Mouse (Mus musculus) heart, embryonic 14.5 days (tissue): ENCODE data around the gene Serpine2. TPM values are rescaled to one million over a fixed set of nuclear protein-coding genes. Genes with fewer than 3 reads are reported as not detected.

Experiments used
- ATAC-seq: fragments of 200-750 bp; cut with Nextera tagmentation; 2 replicates; pipeline ENCODE4 v1.8.0; 2017; ENCODE audit warnings: low read depth, moderate TSS enrichment; ENCODE audit not compliant: insufficient number of reproducible peaks, insufficient read depth, low FRiP score
- H3K27ac ChIP-seq, 2 experiments: fragments of 200-500 bp in 1 of 2; fragments of 300-500 bp in 1 of 2; sonication (generic) in 1 of 2; replicated peaks in 1 of 2; 2 replicates each; pipeline ENCODE4 v1.5.1; 2012 to 2014; ENCODE audit warnings: low read depth in 2 of 2, low read length in 2 of 2, control low read depth in 1 of 2, mild to moderate bottlenecking in 1 of 2, mixed read lengths in 1 of 2; ENCODE audit not compliant: control insufficient read depth in 1 of 2, insufficient read depth in 1 of 2
- H3K27me3 ChIP-seq: fragments of 300-500 bp; sonication (generic); 2 replicates; pipeline ENCODE4 v1.6.1; 2014; ENCODE audit warnings: mild to moderate bottlenecking, low read length, control low read depth; ENCODE audit not compliant: control insufficient read depth, insufficient read depth
- H3K36me3 ChIP-seq: fragments of 300-500 bp; sonication (generic); 2 replicates; pipeline ENCODE4 v1.6.1; 2014; ENCODE audit warnings: mild to moderate bottlenecking, control low read depth, low read length, mixed read lengths; ENCODE audit not compliant: control insufficient read depth, insufficient read depth
- H3K4me1 ChIP-seq, 2 experiments: fragments of 200-500 bp in 1 of 2; fragments of 300-500 bp in 1 of 2; sonication (generic) in 1 of 2; 2 replicates each; pipeline ENCODE4 v1.6.1; 2012 to 2014; ENCODE audit warnings: low read length in 2 of 2, control low read depth in 1 of 2, mixed read lengths in 1 of 2; ENCODE audit not compliant: control insufficient read depth in 2 of 2, insufficient read depth in 2 of 2
- H3K4me2 ChIP-seq: fragments of 300-500 bp; sonication (generic); 2 replicates; pipeline ENCODE4 v1.6.1; 2014; ENCODE audit warnings: mild to moderate bottlenecking, low read length
- H3K4me3 ChIP-seq, 2 experiments: fragments of 200-500 bp in 1 of 2; fragments of 300-500 bp in 1 of 2; sonication (generic) in 1 of 2; 2 replicates each; pipeline ENCODE4 v1.5.1; 2012 to 2014; ENCODE audit warnings: low read length in 2 of 2, mild to moderate bottlenecking in 2 of 2, control low read depth in 1 of 2, low read depth in 1 of 2, moderate library complexity in 1 of 2; ENCODE audit not compliant: control insufficient read depth in 1 of 2, insufficient read depth in 1 of 2
- H3K9ac ChIP-seq: fragments of 300-500 bp; sonication (generic); 2 replicates; pipeline ENCODE4 v1.6.1; 2014; ENCODE audit warnings: mild to moderate bottlenecking, low read length
- H3K9me3 ChIP-seq: fragments of 300-500 bp; sonication (generic); 2 replicates; pipeline ENCODE4 v1.6.1; 2016; ENCODE audit warnings: low read length, control low read depth; ENCODE audit not compliant: control insufficient read depth
- WGBS: fragments of 180-500 bp; shearing (Covaris S2); extraction: QIAGEN DNeasy Blood & Tissue Kit; methylation state at CpG from one replicate; pipeline ENCODE4 v1.1.7; 2014; 5-methylcytosine and 5-hydroxymethylcytosine counted together
- polyA plus RNA-seq: library from polyadenylated mRNA; unstranded; fragments of >200 nt; fragmentation: Nextera tagmentation; extraction: Ambion mirVana; gene quantifications from 2 replicates; pipeline ENCODE4 v1.2.1, GENCODE M21; 2014

Gene Serpine2
- polyA plus RNA-seq, 1 experiment from 2014 or later: 156 TPM

DNA sequence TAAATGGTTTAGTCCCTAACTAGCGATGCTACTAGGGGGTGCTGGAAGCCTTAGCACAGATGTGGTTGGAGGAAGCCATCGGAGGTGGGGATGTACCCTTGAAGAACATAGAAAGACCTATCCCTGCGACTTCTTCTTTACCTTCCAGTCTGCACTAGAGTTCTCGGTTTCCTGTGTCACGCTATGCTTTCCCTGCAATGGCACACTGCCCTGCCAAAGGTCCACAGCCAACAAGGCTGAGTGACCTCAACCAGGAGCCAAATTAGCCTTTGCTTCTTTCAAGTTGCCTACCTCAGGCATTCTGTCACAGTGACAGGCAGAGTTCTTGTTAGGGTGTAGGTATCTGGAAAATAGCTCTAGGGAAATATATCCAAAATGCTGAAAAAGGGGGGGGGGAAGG lies 104.6 kb downstream of the Serpine2 start:
- H3K27me3 ChIP-seq: no peaks in the 10 kb centered on the region
- no peak for ATAC-seq
- 87% methylated on average over 5 of the region's 5 CpGs for WGBS
- H3K4me3 ChIP-seq: no peak overlapping the region
- no peaks in the 10 kb centered on the region for H3K9me3 ChIP-seq
- H3K36me3 ChIP-seq: no peaks in the 10 kb centered on the region
- no peak overlapping the region for H3K4me2 ChIP-seq
- no peak overlapping the region for H3K9ac ChIP-seq
- H3K27ac ChIP-seq: peak overlapping the region in 1 of 2 experiments; percentile 64; a peak in 2 of 4 replicates
- peaks cover 7 to 41% of the 10 kb centered on the region in 2 experiments for H3K4me1 ChIP-seq

DNA sequence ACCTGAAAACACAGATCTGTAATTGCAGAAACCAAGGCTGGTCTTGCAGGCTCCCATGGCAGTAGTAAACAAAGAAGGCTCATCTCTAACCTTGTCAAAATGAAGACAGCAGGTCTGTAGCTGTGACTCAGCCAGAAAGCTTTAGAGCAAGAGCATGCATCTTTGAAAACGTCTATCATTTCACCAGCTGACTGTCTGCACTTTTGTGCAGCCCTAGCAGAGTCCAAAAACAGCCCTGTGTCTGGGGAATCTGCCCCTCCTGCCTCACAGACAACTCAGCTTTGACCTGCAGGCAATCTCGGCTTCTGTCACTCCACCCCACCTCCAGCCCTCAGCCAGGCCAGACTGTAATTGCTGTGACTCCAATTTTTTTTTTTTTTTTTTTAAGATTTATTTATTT lies 105.6 kb downstream of the Serpine2 start:
- Histone ChIP-seq H3K27me3 (no peaks in the 10 kb centered on the region), H3K4me1 (peaks cover 2 to 36% of the 10 kb centered on the region in 2 experiments; a peak in 3 of 4 replicates), H3K9me3 (no peaks in the 10 kb centered on the region), H3K27ac (no peak overlapping the region), H3K36me3 (no peaks in the 10 kb centered on the region), H3K9ac (no peak overlapping the region), H3K4me2 (no peak overlapping the region), H3K4me3 (no peak overlapping the region)
- WGBS: 16% methylated on average over 2 of the region's 2 CpGs
- no peak for ATAC-seq

DNA sequence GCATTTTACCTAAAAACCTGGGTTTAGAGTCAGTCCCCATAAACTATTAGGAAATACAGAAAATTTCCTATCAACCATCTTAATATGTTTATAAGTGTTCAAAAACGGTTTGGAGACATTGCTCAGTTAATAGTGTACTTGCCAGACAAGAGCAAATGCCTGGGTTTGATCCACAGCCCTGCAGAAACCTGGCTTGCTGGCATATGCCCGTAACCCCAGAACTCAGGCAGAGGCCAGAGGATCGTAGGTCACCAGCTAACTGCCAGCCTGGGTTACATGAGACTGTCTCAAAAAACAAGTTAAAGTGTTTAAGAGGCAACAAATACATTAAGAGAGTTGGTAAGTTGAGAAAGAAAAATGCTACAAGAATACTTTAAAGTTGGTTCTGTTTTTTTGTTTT lies 106.0 kb downstream of the Serpine2 start:
- peaks cover 2 to 35% of the 10 kb centered on the region in 2 experiments; a peak in 3 of 4 replicates for H3K4me1 ChIP-seq
- H3K27ac ChIP-seq: no peak overlapping the region
- no peaks in the 10 kb centered on the region for H3K9me3 ChIP-seq
- H3K36me3 ChIP-seq: no peaks in the 10 kb centered on the region
- H3K9ac ChIP-seq: no peak overlapping the region
- no peaks in the 10 kb centered on the region for H3K27me3 ChIP-seq
- H3K4me2 ChIP-seq: no peak overlapping the region
- ATAC-seq: no peak
- 85% methylated on average over 3 of the region's 3 CpGs for WGBS
- no peak overlapping the region for H3K4me3 ChIP-seq

DNA sequence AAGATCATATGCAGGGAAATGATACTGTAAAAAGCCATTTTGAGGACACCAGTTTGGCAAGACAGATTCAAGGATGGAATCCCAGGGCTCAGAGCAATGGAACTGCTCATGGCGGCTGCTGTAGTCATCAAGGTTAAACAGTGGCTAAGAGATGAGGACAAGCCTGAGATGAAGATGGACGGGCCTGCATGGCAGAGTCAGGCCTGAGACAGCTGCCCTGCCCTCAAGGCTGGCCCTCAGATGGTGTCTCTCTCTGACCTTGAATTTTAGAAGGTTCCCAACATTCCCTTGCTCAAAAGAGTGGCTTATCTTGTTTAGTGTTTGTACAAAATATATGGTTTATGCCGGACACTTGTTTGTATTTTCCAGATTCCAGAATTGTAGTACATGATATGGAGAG lies 107.5 kb downstream of the Serpine2 start:
- no peak overlapping the region for H3K27ac ChIP-seq
- no peak for ATAC-seq
- no peak overlapping the region for H3K4me3 ChIP-seq
- H3K9ac ChIP-seq: no peak overlapping the region
- no peaks in the 10 kb centered on the region for H3K9me3 ChIP-seq
- H3K4me1 ChIP-seq: peaks cover 4 to 41% of the 10 kb centered on the region in 2 experiments
- no peaks in the 10 kb centered on the region for H3K36me3 ChIP-seq
- H3K4me2 ChIP-seq: no peak overlapping the region
- 86% methylated on average over 3 of the region's 3 CpGs for WGBS
- no peaks in the 10 kb centered on the region for H3K27me3 ChIP-seq

DNA sequence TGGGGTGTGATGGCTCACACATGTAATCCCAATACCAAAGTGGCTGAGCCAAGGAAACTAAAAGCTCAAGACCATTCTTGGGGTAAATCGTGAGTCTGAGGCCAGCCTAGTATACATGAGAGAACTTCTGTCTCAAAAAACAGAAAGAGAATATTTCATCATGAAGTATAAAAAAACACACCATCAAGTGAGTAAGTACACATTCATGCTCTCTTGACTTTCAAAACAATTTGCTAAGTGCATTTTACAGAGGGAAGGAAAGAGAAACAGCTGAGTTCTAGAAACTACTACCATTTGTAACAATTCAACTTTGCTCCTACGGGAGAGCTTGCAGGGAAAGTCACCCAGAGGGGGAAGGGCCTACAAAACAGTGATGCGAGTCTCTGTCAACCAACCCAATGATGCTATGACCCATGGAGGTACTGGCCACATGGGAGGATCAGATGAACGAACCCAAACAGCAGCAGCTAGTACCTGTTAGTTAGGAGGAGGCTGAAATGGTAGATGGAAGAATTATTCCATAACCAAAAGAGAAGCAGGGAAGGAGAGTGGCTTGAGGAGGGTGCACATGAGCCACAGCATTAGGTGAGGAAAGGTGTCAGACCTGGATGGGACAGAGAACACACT lies 108.2 kb downstream of the Serpine2 start:
- no peak overlapping the region for H3K4me3 ChIP-seq
- no peak for ATAC-seq

DNA sequence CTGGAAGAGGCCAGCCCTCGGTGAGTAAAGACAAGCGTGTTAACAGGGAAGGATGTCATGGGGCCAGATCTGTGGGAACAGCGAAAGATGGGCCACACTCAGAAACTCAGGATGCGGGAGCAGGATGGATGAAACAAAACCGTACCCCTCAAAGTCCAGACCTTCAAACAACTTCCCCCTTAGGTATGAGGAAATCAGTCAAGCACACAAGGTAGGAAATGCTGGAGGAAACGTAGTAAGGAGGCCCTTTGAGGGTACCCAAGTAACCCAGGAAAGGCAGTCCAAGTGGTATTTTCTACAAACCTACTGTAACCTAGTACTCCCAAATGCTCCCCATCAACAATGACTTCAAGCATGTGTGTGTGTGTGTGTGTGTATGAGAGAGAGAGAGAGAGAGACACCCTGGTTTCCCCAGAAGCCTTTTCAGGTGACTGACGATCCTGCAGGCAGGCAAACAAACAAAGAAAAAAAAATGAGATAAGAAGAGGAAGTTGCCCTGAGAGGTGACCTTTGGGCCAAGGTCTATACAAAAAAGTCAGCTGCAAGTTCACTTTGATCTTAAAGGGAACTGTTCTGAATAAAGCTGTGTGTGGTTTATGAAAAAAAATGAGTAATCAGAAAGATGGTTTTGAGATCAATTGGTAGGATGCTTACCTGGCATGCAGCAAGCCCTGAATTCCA lies 108.8 kb downstream of the Serpine2 start:
- H3K36me3 ChIP-seq: no peaks in the 10 kb centered on the region
- no peak overlapping the region for H3K4me2 ChIP-seq
- H3K4me3 ChIP-seq: no peak overlapping the region
- H3K4me1 ChIP-seq: peaks cover 4 to 33% of the 10 kb centered on the region in 2 experiments
- WGBS: 66% methylated on average over 7 of the region's 7 CpGs
- no peak overlapping the region for H3K9ac ChIP-seq
- H3K9me3 ChIP-seq: no peaks in the 10 kb centered on the region
- H3K27me3 ChIP-seq: no peaks in the 10 kb centered on the region
- peak overlapping the region in 1 of 2 experiments; percentile 72; a peak in 1 of 4 replicates for H3K27ac ChIP-seq
- ATAC-seq: no peak

More for the DNA sequence above, 108.2 kb downstream of the Serpine2 start:
- no peaks in the 10 kb centered on the region for H3K27me3 ChIP-seq
- H3K4me1 ChIP-seq: peaks cover 4 to 39% of the 10 kb centered on the region in 2 experiments
- no peak overlapping the region for H3K9ac ChIP-seq
- no peaks in the 10 kb centered on the region for H3K36me3 ChIP-seq
- no peak overlapping the region for H3K27ac ChIP-seq
- no peaks in the 10 kb centered on the region for H3K9me3 ChIP-seq
- 82% methylated on average over 4 of the region's 4 CpGs for WGBS
- no peak overlapping the region for H3K4me2 ChIP-seq

DNA sequence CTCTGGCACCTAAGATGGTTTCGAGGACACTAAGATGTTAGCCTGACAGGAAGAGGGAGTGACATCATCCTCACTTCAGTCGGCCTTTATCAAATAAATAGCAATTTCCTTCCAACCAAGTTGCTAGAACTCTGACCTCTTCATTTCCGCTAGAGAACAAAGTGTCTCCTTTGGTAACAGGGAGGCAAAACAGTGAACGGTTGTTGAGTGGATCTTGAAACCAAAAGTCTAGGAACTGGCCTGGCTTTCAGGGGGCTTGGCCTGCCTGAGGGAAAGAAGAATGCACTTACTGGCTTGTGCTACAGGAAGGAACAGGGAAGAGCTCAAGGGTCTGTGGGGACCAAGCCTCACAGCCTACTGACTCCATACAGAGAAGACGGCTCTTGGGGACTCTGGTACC lies 109.8 kb downstream of the Serpine2 start:
- H3K36me3 ChIP-seq: no peaks in the 10 kb centered on the region
- peak overlapping the region; percentile 28 to 72; a peak in 2 of 4 replicates for H3K27ac ChIP-seq
- H3K27me3 ChIP-seq: no peaks in the 10 kb centered on the region
- no peak overlapping the region for H3K9ac ChIP-seq
- peaks cover 5 to 28% of the 10 kb centered on the region in 2 experiments for H3K4me1 ChIP-seq
- H3K4me3 ChIP-seq: no peak overlapping the region
- WGBS: 54% methylated on average over 5 of the region's 5 CpGs
- ATAC-seq: no peak; the same call in 1 of the 2 replicates
- no peak overlapping the region for H3K4me2 ChIP-seq
- H3K9me3 ChIP-seq: no peaks in the 10 kb centered on the region
